Mouse (Mus musculus) lung, embryonic 14.5 days (tissue): ENCODE data around the gene Tgm7. TPM values are rescaled to one million over a fixed set of nuclear protein-coding genes. Genes with fewer than 3 reads are reported as not detected.

Experiments used
- ATAC-seq: fragments of 200-750 bp; cut with Nextera tagmentation; 2 replicates; pipeline ENCODE4 v1.8.0; 2017; ENCODE audit warnings: mild to moderate bottlenecking, moderate TSS enrichment, moderate library complexity; ENCODE audit not compliant: insufficient read depth
- DNase-seq: peaks from one replicate; pipeline ENCODE4 v3.0.0-alpha.2; 2015
- H3K27ac ChIP-seq: fragments of 300-500 bp; sonication (generic); 2 replicates; pipeline ENCODE4 v1.5.1; 2014; ENCODE audit warnings: low read depth, mild to moderate bottlenecking, moderate library complexity
- H3K27me3 ChIP-seq: fragments of 300-500 bp; sonication (generic); 2 replicates; pipeline ENCODE4 v1.6.1; 2014; ENCODE audit warnings: low read length, control low read depth; ENCODE audit not compliant: insufficient read depth
- H3K36me3 ChIP-seq: fragments of 300-500 bp; sonication (generic); 2 replicates; pipeline ENCODE4 v1.6.1; 2014; ENCODE audit warnings: control low read depth; ENCODE audit not compliant: insufficient read depth
- H3K4me1 ChIP-seq: fragments of 300-500 bp; sonication (generic); 2 replicates; pipeline ENCODE4 v1.6.1; 2014; ENCODE audit warnings: antibody characterized with exemption, control low read depth; ENCODE audit not compliant: insufficient read depth
- H3K4me2 ChIP-seq: fragments of 300-500 bp; sonication (generic); 2 replicates; pipeline ENCODE4 v1.6.1; 2014; ENCODE audit warnings: mild to moderate bottlenecking
- H3K4me3 ChIP-seq: fragments of 300-500 bp; sonication (generic); 2 replicates; pipeline ENCODE4 v1.5.1; 2014; ENCODE audit warnings: low read depth, low read length
- H3K9ac ChIP-seq: fragments of 300-500 bp; sonication (generic); 2 replicates; pipeline ENCODE4 v1.6.1; 2014
- H3K9me3 ChIP-seq: fragments of 300-500 bp; sonication (generic); 2 replicates; pipeline ENCODE4 v1.6.1; 2016; ENCODE audit warnings: low read depth, low read length, control low read depth
- CTCF ChIP-seq: IDR thresholded peaks from 2 replicates; pipeline ENCODE4 v1.5.1; 2016; ENCODE audit warnings: antibody characterized with exemption, low read depth
- WGBS: fragments of 180-500 bp; shearing (Covaris S2); extraction: QIAGEN DNeasy Blood & Tissue Kit; methylation state at CpG from one replicate; pipeline ENCODE4 v1.1.7; 2014; 5-methylcytosine and 5-hydroxymethylcytosine counted together
- polyA plus RNA-seq: library from polyadenylated mRNA; unstranded; fragments of >200 nt; fragmentation: Nextera tagmentation; extraction: Ambion mirVana; gene quantifications from 2 replicates; pipeline ENCODE4 v1.2.1, GENCODE M21; 2014

The Tgm7 gene
- polyA plus RNA-seq, 1 experiment from 2014 or later: not detected

DNA sequence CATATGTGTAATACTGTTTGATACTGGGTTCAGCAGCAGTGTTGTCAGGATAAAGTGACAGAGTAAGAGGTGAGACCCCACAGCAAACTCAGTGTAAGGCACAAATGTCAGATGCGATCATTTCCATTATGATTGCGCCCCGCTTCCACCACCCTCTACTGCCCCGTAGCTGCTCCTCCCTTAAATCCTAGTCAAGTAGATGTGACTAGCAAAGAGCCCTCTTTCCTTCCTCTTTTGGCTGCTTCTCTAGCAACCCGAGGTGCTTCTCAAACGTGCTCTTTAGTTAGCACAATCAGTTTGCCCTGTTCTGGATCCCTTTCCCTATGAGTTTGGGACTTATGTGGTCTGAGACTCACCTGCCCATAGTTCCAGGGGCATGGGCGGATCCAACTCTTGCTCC lies 34.8 kb downstream of the Tgm7 start:
- H3K4me3 ChIP-seq: no peak overlapping the region
- 79% methylated on average over 7 of the region's 7 CpGs for WGBS
- no peaks in the 10 kb centered on the region for H3K9me3 ChIP-seq
- no peaks in the 10 kb centered on the region for H3K4me1 ChIP-seq
- TF ChIP-seq CTCF: no peak
- no peaks in the 10 kb centered on the region for H3K27me3 ChIP-seq
- H3K9ac ChIP-seq: no peak overlapping the region
- no peaks in the 10 kb centered on the region for H3K36me3 ChIP-seq
- DNase-seq (no peak), ATAC-seq (no peak)
- no peak overlapping the region for H3K27ac ChIP-seq
- no peak overlapping the region for H3K4me2 ChIP-seq

DNA sequence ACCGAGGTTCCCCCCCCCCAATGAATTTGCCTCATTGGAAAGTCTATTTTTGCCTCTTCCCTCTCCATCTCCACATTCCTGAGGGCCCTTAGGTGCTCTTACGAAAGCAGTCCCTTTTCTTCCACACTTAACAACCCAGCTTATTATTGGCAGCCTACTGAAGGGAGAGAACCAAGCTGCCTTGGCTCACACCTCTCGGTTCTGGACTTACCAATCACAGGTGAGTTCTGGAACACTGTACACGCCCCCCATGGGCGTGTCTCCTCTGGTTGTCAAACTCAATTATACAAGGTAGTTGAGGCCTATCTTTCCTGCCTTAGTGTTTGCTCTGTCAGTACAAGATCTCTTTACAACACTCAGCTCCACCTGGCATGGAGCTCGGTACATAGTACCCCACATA lies 37.7 kb downstream of the Tgm7 start:
- Histone ChIP-seq H3K9me3 (no peaks in the 10 kb centered on the region), H3K36me3 (no peaks in the 10 kb centered on the region), H3K27me3 (no peaks in the 10 kb centered on the region), H3K9ac (no peak overlapping the region), H3K4me1 (no peaks in the 10 kb centered on the region), H3K27ac (no peak overlapping the region), H3K4me2 (no peak overlapping the region), H3K4me3 (no peak overlapping the region)
- 75% methylated on average over 6 of the region's 6 CpGs for WGBS
- ATAC-seq (no peak), DNase-seq (no peak)
- TF ChIP-seq CTCF: no peak

DNA sequence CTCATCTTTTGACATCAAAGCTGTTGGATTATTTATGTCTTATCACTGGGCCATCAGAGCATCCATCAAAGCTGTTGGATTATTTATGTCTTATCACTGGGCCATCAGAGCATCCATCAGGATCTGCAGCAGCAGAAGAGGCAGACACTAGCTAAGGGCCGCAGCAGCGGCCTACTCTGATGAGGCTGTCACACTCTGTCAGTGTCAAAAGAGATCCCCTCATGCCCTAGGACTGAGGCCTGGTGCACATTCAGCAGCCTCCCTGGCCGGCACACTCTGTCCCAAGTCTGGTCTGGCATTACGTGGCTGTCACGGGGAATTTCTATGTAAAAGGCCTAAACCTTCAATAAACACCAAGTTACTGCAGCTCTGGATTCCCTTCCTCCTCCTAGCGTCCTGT lies 40.1 kb downstream of the Tgm7 start:
- Histone ChIP-seq H3K27ac (no peak overlapping the region), H3K27me3 (no peaks in the 10 kb centered on the region), H3K4me3 (no peak overlapping the region), H3K4me2 (no peak overlapping the region), H3K4me1 (no peaks in the 10 kb centered on the region), H3K9me3 (no peaks in the 10 kb centered on the region), H3K9ac (no peak overlapping the region), H3K36me3 (no peaks in the 10 kb centered on the region)
- TF ChIP-seq CTCF: no peak
- DNase-seq (no peak), ATAC-seq (no peak)
- 51% methylated on average over 6 of the region's 6 CpGs for WGBS

DNA sequence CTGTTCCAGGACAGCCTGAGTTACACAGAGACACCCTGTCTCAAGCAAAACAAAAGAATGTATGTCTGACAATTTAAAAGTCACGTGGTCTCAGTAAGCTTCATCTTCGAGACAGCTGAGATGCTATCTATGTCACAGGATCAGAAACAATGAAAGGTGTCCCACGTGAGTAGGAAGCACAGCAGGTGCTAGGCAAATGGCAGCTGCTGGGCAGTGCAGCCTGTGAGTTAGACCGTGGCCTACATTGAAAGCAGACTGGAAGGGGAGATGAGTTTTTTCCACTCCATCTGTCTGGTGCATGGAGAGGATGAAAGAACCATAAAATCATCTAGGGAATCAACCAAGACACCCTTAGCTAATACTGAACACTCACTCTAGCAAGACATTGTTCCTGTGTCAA lies 42.5 kb downstream of the Tgm7 start:
- no peaks in the 10 kb centered on the region for H3K27me3 ChIP-seq
- H3K4me3 ChIP-seq: no peak overlapping the region
- WGBS: 52% methylated on average over 4 of the region's 4 CpGs
- ATAC-seq: no peak
- no peak overlapping the region for H3K4me2 ChIP-seq
- H3K36me3 ChIP-seq: no peaks in the 10 kb centered on the region
- TF ChIP-seq CTCF: no peak
- DNase-seq: no peak
- H3K9ac ChIP-seq: no peak overlapping the region
- no peaks in the 10 kb centered on the region for H3K9me3 ChIP-seq
- H3K4me1 ChIP-seq: no peaks in the 10 kb centered on the region
- no peak overlapping the region for H3K27ac ChIP-seq

DNA sequence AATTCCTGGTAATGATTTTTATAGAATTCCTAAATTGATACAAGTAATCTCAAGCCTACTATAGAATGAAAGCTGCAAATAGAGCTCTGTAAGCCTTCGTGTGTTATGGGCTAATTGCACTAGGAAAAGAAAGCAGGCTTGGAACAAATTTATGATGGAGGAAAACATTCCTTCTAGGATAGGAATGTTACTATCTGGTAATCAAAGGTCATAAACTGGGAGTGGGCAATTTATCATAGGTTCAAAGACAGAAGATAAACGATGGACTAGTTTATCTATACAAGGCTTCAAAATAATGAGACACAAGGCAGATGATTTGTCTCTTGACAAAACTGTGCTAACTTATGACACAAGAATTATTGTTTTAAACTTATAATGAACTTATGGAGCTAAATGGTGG lies 48.3 kb downstream of the Tgm7 start:
- 58% methylated on average over 2 of the region's 2 CpGs for WGBS
- Histone ChIP-seq H3K4me3 (no peak overlapping the region), H3K9ac (no peak overlapping the region), H3K4me1 (no peaks in the 10 kb centered on the region), H3K4me2 (no peak overlapping the region), H3K36me3 (no peaks in the 10 kb centered on the region), H3K27ac (no peak overlapping the region), H3K9me3 (no peaks in the 10 kb centered on the region), H3K27me3 (no peaks in the 10 kb centered on the region)
- no peak for TF ChIP-seq CTCF
- DNase-seq (no peak), ATAC-seq (no peak)

DNA sequence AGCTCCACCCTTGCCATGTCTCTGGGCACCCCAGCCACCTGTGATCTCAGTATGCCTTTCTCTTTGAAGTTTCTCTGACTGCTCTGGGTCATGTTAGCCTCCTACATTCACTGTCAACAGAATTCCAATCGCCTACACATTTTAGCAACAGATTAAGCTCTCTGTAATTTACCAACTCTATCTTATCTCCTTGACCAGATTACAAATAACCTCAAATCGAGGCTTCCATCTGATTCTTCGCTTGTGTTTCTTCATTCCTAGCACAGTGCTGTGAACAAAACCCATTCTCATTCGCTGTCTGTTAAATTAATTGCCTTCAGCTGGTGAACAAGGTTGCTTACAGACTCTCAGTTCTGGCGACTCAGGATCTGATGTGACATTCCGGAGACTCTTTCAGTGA lies 51.6 kb downstream of the Tgm7 start:
- Histone ChIP-seq H3K4me3 (no peak overlapping the region), H3K27me3 (no peaks in the 10 kb centered on the region)

DNA sequence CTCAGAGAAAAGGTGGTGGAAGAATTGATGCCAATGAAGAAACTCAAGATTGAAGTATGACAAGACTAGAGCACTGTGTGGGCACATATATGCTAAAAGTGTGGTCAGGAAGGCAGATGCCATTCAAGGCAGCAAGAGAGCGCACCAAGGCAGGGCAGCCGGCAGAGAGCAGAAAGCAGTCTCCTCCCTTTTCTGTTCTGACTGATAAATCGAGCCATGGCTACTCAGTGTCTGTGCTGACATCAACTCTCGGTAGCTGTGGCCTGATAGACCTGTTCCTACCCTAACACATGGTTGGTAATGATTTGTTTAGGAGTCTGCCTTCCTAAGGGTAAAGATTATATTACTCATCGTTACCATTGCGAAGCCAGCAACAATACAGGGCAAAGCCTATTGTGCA lies 53.7 kb downstream of the Tgm7 start:
- WGBS: 80% methylated on average over 6 of the region's 6 CpGs
- no peak overlapping the region for H3K4me3 ChIP-seq
- ATAC-seq (no peak), DNase-seq (no peak)
- no peaks in the 10 kb centered on the region for H3K36me3 ChIP-seq
- H3K4me2 ChIP-seq: no peak overlapping the region
- H3K27me3 ChIP-seq: no peaks in the 10 kb centered on the region
- no peak overlapping the region for H3K9ac ChIP-seq
- H3K27ac ChIP-seq: no peak overlapping the region
- no peaks in the 10 kb centered on the region for H3K9me3 ChIP-seq
- no peaks in the 10 kb centered on the region for H3K4me1 ChIP-seq
- TF ChIP-seq CTCF: no peak

More for the DNA sequence above, 51.6 kb downstream of the Tgm7 start:
- H3K9ac ChIP-seq: no peak overlapping the region
- DNase-seq: no peak
- ATAC-seq: no peak
- no peak overlapping the region for H3K4me2 ChIP-seq
- TF ChIP-seq CTCF: no peak
- H3K4me1 ChIP-seq: no peaks in the 10 kb centered on the region
- H3K36me3 ChIP-seq: no peaks in the 10 kb centered on the region
- WGBS: 48% methylated on average over 6 of the region's 6 CpGs
- no peaks in the 10 kb centered on the region for H3K9me3 ChIP-seq
- H3K27ac ChIP-seq: no peak overlapping the region

DNA sequence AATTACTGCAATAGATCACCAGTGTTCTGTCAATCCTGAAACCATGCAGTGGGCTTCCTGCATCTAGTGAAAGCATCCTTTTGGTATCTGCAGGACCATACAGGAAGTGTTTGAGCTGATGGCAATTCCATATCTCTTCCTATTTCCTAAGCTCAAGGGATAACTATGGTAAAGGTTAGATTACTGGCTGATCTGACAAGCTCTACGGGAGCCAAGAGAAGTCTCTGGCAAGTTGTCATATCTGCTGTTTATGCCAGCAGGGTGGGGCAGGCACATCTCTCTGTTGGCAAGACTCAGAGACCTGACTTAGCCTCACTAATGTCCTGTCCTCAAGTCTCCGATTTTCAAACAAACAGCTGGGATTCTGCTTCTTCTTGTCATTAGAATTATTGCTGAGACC lies 55.5 kb downstream of the Tgm7 start:
- DNase-seq: no peak
- Histone ChIP-seq H3K4me2 (no peak overlapping the region), H3K9me3 (no peaks in the 10 kb centered on the region), H3K9ac (no peak overlapping the region), H3K27me3 (no peaks in the 10 kb centered on the region), H3K27ac (no peak overlapping the region), H3K4me1 (no peaks in the 10 kb centered on the region), H3K36me3 (no peaks in the 10 kb centered on the region), H3K4me3 (no peak overlapping the region)
- ATAC-seq: no peak
- WGBS: 65% methylated on average over 2 of the region's 2 CpGs
- TF ChIP-seq CTCF: no peak
